Mouse (Mus musculus): ENCODE results near the gene Spred2. TPM values are rescaled to one million over a fixed set of nuclear protein-coding genes. Genes with fewer than 3 reads are reported as not detected.

Spred2 gene
- total RNA-seq, 2 experiments from 2014 or later = 23.4 to 28.4 TPM

DNA sequence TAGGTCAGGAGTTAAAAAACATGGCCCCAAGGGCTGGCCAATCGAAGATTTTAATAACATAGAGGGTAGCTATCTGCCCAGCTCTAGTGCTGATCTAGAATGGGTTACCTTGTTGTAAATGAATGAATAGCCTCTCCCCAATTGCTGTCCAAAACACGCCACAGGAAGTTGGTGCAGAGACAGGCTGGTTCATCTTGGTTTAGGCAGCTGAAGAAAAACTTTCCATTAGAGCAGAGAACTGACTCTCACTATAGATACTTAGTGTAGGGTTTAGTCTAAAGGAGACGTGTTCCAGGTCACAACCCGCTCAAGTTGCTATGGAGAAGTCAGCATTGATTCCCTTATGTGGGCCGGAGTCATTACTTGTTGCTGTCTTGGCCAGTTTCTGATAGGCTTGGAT is 25.6 kb downstream of the Spred2 start:
- no peak for DNase-seq
- intact Hi-C loops (cut with DNase I) = no loop called here

DNA sequence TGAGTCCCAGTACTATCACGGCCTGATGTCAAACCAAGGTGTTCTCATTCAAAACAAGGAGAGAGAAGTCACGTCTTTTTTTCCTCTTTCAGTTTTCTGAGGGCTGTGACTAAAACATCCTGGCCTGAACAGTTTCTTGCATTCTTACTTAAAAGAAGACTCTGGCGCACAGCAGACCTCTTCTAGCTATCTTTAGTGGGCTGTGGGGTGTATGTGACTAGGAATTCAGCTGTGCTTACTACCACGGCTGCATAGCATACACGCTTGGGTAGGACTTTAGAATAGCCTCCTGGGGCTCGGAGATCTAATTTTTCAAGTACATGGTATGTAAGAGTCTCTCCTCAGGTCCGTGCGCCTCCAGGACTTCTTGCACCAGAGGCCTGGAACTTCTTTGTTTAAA is 26.0 kb downstream of the Spred2 start:
- no peak for DNase-seq
- intact Hi-C loops (cut with DNase I) = no loop called here

DNA sequence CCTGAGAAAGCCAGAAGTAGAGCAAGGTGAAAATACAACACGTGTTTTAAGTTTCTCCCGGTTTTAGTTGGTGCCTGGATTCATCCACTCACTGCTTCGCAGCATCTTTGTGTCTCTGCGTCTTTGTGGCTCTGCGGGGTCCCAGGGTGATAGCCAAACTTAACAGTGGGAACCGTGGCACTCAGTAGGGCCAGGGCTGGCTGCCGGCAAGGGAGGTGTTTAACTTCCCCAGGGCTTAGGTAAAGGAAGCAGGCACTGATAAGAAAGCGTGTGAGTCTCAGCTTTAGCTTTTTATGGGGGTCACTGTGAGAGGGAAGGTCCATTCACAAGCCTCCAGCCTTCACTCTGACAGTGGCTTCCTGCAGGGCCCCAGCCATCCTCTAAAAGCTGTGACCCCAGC is 28.8 kb downstream of the Spred2 start:
- intact Hi-C loops (cut with DNase I) = no loop called here
- DNase-seq = no peak

DNA sequence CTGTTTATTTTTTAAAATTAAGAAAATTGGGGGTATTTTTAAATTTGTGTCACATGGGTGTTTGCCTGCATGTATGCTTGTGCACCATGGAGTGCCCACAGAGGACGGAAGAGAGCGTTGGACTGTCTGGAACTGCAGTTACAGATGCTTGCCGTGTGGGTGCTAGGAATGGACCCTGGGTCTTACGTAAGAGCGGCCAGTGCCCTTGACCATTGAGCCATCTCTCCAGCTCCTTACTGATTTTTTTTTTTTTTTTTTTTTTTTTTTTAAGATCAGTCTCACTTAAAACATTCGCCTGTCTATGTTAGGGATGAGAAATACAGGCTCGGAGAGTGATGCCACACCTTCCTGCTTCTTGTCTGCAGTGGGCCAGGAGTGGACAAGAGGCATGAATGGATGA is 29.7 kb downstream of the Spred2 start:
- no peak for DNase-seq
- intact Hi-C loops (cut with DNase I) = no loop called here

DNA sequence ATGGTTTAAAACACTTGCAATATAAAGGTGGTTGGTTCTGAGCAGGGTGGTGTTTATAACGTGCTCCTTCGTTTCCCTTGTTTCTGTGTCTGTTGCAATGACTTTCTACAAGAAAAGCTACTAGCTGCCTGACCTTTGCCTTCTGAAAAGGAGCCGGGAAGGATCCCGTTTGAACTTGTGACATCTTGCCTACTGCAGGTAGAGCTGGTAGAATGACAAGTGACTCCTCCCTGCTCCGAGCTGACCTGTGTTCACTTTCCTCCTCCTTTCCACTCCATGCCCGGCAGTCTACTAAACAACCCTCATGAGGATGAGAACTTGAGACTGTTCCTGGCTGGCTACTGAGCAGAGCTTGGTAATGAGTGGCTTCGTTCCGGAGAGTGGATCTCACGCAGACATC is 30.9 kb downstream of the Spred2 start:
- DNase-seq = no peak
- intact Hi-C loops (cut with DNase I) = no loop called here

DNA sequence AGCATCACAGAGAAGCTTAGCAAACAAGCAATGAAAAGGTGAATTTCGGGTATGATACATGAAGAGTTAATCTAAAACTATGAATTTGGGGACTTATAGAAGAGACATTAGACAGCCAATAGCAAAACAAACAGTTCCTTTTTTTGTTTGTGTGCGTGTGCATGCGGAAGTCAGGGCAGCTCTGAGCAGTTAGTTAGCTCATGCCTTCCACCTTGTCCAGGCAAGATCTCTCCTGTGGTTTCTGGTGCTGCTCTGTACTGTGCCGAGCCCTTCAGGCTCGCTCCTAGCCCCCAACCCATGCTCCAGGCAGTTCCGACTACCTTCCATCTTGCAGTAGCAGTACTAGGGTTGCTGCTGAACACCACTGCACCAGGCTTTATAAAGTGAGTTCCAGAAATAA is 31.5 kb downstream of the Spred2 start:
- intact Hi-C loops (cut with DNase I) = no loop called here
- DNase-seq = no peak

DNA sequence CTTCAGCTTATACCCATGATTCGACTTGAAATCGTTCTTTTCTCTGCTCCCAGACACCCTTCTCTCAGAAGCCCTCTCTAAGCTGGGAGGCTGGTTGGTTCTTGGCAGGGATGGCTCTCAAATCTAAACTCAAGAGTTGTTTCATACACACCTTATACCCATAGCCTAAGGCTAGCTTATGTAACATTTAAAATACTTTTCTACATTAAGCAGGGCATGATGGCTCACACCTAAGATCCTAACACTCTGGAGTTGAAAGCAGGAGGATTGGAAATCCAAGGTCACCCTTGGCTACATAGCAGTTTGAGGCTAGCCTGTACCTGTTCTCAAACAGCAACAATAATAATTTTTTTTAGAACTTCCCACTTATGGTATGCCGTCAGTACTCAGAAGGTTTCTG is 34.8 kb downstream of the Spred2 start:
- intact Hi-C loops (cut with DNase I) = no loop called here
- no peak for DNase-seq

DNA sequence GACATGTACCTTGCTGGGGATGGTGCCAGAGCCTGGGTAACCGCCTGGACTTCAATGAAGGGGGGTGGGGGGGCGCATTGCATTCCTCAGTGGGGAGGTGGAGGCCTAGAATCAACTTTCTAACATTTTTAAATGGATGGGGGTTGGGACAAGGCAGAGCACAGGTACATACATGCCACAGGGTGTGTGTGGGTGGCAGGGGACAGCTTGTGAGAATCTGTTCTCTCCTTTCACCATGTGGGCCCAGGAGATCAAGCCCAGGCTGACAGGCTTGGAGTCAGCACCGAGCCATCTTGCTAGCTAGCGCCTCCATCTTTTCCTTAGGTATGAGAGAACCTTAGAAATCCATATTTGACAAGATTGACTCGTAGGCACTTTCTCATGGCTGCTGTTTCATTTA is 35.7 kb downstream of the Spred2 start:
- intact Hi-C loops (cut with DNase I) = no loop called here
- DNase-seq = no peak

DNA sequence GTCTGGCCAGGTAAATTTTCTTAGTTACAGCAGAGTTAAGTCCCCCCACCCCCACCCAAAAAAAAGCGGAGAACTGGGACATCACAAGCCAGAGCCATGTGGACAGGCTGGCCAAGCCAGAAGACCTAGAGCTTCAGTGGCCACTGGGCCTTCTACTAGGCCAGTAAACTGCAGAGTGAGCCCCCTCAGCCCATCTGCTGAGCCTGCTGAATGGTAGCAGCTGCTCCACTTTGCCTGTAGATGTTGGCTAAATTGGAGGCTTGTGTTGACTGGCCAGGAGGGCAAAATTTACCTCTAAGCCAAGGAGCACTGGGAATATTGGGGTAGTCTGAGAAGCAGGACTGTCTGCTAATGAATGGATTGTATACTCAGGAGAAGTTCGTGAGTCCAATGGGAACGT is 36.4 kb downstream of the Spred2 start:
- no peak for DNase-seq
- intact Hi-C loops (cut with DNase I) = no loop called here

DNA sequence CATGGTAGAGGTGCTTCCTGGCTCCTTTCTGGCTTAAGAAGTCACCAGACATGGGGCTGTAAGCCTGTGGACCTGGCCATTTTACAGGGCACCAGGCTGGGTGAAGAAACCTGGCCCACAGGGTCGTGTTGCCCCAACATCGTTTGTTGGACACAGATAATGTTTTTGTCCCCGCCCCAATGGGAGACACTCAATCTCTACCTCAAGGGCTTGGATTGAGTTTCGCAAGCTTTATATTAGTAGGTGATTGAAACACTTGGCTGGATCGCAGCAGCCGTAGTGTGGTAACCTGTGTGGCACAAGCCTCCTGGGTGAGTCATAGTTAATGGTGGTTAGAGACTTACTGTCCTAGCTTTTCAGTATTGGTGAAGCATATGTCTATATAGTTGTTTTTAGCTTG is 36.9 kb downstream of the Spred2 start:
- no peak for DNase-seq
- intact Hi-C loops (cut with DNase I) = no loop called here

DNA sequence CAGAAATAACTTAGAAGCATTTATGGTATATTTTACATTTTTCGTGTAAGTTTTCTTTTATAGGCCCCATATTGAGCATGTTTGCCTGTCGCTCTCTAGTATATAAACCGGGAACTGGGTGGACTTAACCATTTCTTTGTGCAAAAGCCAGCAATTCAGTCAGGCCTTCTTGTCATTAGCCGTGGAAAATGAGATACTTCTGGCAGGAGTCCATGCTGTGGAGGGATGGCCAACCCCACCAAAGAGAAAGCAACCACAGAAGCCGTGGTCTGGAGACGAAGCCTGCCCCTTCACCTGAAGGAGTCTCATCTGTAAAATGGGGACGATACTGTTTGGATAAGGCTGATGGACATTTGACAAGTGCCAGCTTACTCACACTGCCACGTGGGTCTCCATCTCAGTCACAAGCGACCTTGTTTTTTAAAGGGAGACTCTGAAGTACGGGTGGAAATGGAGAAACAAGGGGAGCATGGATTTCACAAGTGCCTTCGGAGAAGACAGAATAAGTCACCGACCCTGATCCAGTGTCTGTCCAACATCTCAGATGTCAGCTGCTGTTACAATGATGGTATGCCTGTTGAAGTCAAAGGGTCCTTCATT is 37.7 kb downstream of the Spred2 start:
- intact Hi-C loops (cut with DNase I) = loop anchor here (2.0 kb wide), 2 partner anchors 37 to 49 kb away; partner anchors contain the start of gene Spred2
- no peak for DNase-seq

DNA sequence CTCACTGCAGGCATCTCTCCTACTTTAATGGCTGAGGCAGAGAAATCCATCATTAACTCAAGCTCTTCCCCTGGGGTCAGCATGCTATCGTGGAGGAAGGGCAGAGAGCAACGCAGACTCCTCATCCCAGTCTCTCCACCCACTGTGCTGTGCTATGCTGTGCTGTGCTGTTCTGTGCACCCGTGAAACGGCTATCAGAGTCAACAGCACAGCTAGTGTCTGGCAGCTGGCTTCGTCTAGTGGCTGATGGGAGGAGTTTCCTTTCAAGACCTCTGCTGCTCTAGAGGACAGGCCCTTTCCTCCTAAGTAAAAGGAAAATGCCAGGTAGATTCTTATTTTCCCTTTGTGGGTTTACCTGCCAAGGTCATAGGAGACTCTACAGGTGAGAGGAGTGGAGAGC is 38.6 kb downstream of the Spred2 start:
- no peak for DNase-seq
- intact Hi-C loops (cut with DNase I) = loop anchor here (2.0 kb wide), 2 partner anchors 38 to 48 kb away; partner anchors contain the start of gene Spred2

DNA sequence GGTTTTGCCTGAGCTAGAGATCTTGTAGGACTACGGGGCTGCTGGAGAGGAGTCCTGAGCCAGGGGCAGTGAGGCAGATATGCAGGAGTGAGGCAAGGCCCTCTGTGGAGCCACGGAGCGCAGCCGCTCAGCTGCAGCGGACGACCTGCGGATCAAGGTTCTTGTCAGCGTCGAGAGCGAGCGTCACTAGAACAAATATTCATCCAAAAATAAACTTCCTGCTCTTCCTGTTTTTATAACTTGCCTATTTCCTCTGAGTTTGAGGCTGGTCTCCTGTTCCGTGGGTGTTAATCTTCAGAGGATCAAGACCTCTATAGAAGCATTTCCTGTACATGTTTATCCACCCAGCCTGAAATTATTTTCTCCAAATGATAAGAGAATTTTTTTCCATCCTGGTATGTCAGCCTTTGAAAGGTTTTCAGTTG is 39.6 kb downstream of the Spred2 start:
- DNase-seq = peak in 1 of 2 experiments; percentile 29
- intact Hi-C loops (cut with DNase I) = loop anchor here (2.0 kb wide), 2 partner anchors 39 to 47 kb away; partner anchors contain the start of gene Spred2

DNA sequence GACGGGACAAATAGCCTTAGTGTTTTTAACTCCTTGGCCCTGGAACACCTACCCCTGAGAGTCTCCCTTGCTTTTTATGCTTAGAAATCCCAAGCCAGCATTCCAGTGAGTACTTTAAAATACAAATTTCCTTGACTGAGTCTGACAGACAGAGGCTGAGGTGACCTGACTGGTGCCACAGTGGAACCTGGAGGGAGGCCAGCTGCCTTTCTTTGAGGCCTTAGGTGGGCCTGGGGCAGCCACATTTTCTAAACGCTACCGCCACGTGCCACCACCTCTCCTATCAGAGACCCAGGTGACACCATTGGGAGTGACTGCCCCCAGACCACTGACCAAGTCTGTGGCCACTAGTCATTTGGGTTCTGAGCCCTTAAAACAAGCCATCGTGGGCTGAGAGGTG is 40.2 kb downstream of the Spred2 start:
- intact Hi-C loops (cut with DNase I) = no loop called here

DNA sequence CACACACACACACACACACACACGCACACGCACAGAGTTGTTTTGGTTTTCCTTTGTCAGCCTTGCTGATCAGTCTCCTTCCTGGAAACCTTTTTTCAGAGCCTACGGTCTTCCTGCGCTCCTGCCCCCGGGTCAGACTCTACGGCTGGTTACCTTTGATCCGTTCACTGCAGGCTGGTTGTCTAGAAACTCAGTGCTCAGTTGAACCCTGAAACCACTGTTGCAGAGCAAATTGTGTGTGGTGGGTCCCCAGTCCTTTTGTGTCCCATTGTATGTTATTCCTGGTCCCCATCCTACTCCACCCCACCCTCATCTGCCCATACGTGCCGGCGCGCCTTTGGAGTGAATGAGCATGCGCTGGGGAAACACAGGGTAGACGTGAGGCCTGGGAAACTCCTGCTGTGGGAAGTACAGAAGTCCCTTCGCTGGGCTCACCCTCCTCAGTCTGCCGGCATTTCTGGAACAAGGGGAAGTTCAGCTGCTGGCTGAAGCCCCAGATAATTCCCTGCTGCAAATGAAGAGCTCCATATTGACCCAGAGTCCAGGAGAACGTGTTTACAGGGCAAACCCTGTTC is 40.9 kb downstream of the Spred2 start:
- DNase-seq = peak; percentile 53 to 66
- intact Hi-C loops (cut with DNase I) = no loop called here

More for the DNA sequence above, 40.2 kb downstream of the Spred2 start:
- DNase-seq = no peak

DNA sequence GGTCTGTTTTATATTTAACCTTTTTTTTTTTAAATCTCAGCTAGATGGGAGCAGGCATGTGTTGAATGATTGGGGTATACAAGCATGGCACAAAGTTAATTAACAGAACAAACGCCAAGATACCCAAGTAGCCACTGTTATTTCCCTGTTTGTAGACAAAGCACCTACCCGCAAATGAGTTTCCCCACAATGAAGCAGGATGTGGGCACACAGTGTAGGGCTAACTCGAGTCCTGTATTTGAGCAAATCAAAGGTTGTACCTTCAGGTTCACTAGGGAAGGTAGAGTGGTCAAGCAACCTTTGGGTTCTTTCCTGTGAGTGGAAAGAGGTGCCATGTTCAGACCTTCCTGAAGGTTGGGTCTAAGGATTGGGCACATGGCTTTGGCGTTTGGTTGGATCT is 41.5 kb downstream of the Spred2 start:
- DNase-seq = no peak
- intact Hi-C loops (cut with DNase I) = no loop called here

DNA sequence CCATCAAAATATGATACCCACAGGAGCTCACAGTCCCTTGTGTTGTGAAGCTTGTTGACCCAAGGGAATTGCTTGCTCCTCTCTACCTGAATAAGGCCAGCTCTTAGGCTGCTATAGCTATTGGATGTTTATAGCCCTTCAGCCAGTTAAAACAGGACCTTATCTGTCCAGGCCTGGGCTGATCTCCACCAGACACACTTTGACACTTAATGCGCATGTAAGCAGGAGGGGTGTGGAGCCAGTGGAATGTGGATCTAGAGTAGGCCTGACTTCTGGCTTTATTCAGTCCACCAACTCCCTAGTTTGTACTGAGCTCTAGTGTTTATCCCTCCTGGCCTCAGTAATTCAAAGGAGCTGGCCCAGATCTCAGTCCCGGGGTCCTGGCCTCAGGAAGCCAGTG is 42.1 kb downstream of the Spred2 start:
- intact Hi-C loops (cut with DNase I) = no loop called here

DNA sequence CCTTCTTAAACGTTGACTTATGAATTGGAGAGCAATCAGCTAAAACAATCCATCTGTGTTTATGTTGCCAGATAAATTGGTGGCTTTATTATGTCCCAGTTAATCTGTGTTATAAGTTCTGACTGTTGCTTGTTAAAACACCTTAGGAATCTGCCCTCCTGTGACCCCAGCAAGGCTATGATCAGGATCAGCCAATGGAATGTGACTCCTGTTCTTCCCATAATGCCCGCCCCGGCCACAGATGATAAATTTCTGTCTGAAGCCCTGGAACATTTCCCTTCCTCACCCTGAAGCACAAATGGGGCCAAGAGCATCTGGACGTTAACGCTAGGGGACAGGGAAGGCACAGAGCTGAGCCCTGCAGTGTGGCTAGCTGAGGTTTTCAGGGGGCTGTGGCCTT is 45.4 kb downstream of the Spred2 start:
- intact Hi-C loops (cut with DNase I) = no loop called here

More for the DNA sequence above, 42.1 kb downstream of the Spred2 start:
- no peak for DNase-seq

DNA sequence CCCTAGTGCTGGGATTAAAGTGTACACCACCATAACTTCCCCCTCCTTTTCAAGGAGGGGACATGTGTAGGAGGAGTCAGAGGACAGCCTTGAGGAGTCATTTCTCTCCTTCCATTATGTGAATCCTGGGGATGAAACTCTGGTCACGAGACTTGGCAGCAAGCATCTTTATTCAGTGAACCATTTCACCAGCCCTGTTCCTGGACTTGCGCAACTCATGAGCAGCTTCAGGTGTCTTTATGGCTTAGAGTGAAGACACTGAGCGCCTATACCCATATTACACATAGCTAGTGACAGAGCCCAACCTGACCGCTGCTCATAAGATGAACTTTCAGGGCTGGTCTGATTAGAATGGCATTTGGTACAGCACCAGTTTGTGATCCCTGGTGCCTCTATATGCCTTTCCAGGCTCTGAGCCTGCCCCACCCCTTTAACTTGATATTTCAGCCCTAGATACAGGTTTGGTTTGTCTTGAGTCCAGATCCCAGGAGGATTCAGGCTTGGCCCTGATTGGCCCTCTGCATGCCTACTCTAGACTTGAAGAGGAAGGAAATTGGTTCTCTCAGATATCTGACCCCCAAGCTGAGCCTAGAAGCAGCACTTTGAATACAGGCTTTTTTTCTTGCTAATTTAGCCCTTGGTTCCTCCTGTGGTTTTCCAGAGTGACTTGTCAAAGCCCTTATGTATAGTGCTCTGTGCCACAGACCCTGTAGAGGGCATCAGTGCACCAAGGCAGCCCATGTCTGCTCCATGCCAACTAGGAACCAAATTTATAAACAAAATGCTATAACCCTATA is 48.0 kb downstream of the Spred2 start:
- no peak for DNase-seq
- intact Hi-C loops (cut with DNase I) = loop anchor here (2.0 to 5.0 kb wide), 2 partner anchors 47 to 55 kb away; partner anchors contain the start of gene Spred2

More for the DNA sequence above, 45.4 kb downstream of the Spred2 start:
- no peak for DNase-seq

DNA sequence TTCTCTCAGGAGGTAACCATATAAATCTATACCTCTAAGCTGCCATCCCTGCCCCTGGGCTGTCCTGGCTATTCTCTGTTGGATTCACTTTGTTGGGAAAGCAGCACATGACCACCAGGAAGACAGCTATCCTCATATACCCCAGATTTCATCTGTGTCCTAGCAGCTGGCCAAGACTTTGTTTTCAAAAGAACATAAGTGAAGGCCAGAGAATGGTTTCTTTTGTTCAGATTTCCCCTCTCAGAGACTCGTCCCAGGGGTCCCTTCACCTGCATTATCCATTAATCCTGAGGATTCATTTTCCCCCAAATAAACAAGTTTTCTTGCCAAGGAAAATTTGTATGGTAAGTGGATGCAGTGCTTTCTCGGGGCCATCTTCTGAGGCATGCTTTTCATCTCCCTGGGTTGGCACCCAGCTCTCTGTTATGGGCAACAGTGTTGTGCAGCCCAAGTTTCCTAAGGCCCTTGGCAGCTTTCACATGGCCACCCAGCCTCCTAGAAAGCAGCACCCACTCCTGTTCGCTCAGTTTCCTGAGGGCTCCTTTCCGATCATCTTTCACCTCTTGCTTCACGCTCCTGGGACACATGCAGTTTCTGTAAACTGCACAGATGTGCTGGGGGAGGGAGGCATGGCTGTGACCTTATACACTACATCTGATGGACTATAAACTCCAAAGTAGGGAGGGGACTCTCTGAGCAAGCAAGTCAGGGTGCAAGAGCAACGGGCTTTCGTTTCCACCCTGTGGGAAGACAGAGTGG is 49.0 kb downstream of the Spred2 start:
- no peak for DNase-seq

DNA sequence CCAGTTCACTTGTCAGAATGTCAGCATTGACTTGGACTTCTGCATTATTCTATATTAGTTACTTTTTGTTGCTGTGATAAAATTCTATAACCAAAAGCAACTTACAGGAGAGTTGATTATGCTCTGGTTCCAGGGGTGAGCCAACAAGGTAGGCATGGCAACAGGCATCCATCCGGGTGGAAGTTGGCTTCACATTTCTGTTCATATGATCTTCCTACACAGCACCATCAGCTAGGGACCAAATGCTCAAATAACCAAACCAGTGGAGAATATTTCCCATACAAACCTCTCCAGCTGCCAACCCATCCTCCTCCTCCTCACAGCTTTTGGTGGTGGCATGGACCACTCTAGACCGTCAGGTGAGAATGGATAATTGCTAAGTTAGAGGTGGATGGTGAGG is 51.9 kb downstream of the Spred2 start:
- DNase-seq = no peak
- intact Hi-C loops (cut with DNase I) = no loop called here

More for the DNA sequence above, 49.0 kb downstream of the Spred2 start:
- intact Hi-C loops (cut with DNase I) = loop anchor here (2.0 to 5.0 kb wide), 2 partner anchors 48 to 54 kb away; partner anchors contain the start of gene Spred2
